Mouse (Mus musculus): ENCODE results near the gene Oaz2. TPM values are rescaled to one million over a fixed set of nuclear protein-coding genes. Genes with fewer than 3 reads are reported as not detected.

Oaz2 gene
- 71.8 TPM for polyA plus RNA-seq (2017; shearing (Covaris generic))

GRCm38 (mm10) chr9:65667701-65668100 lies at the start of gene Oaz2:
Oaz2 (plus strand) TSS chr9:65668001.

GRCm38 (mm10) chr9:65629025-65629766 lies 38.6 kb upstream of the Oaz2 start, which contains the start of gene Rbpms2:
Rbpms2 (plus strand) TSS chr9:65629648.

Other genes with a start within 250 kb of the Oaz2 start
- not detected for gene Slc51b, start 245.0 kb upstream of the Oaz2 start, polyA plus RNA-seq (2017; shearing (Covaris generic))
- gene Mtfmt, start 232.2 kb upstream of the Oaz2 start, polyA plus RNA-seq (2017; shearing (Covaris generic)): 34.6 TPM
- gene Spg21, start 207.1 kb upstream of the Oaz2 start, polyA plus RNA-seq (2017; shearing (Covaris generic)): 92.1 TPM
- gene Ankdd1a, start 147.8 kb upstream of the Oaz2 start, polyA plus RNA-seq (2017; shearing (Covaris generic)): not detected
- 25.0 TPM for gene Plekho2, start 88.0 kb upstream of the Oaz2 start, polyA plus RNA-seq (2017; shearing (Covaris generic))
- not detected for gene Pif1, start 80.8 kb upstream of the Oaz2 start, polyA plus RNA-seq (2017; shearing (Covaris generic))
- 0.92 TPM for gene Rbpms2, start 38.4 kb upstream of the Oaz2 start, polyA plus RNA-seq (2017; shearing (Covaris generic))
- gene Zfp609, start 159.6 kb downstream of the Oaz2 start, polyA plus RNA-seq (2017; shearing (Covaris generic)): 6.0 TPM
- gene Pclaf, start 222.2 kb downstream of the Oaz2 start, polyA plus RNA-seq (2017; shearing (Covaris generic)): 0.15 TPM
- gene Trip4, start 240.8 kb downstream of the Oaz2 start, polyA plus RNA-seq (2017; shearing (Covaris generic)): 23.4 TPM
- gene Csnk1g1, start 240.9 kb downstream of the Oaz2 start, polyA plus RNA-seq (2017; shearing (Covaris generic)): 38.5 TPM

Data from naive thymus-derived CD4-positive, alpha-beta T cell, adult 5 months (primary cell).